Mouse (Mus musculus) MEL (cell line): ENCODE data around the gene Cyp4a31. TPM values are rescaled to one million over a fixed set of nuclear protein-coding genes. Genes with fewer than 3 reads are reported as not detected.

ENCODE experiments used
- DNase-seq: peaks from one replicate; pipeline ENCODE4 v3.0.0; 2011; ENCODE audit warnings: low read depth, low spot score
- H3K27ac ChIP-seq: 2 replicates; pipeline ENCODE4 v1.5.1; 2012; ENCODE audit warnings: low read depth, mild to moderate bottlenecking, control low read depth, low read length, moderate library complexity; ENCODE audit not compliant: control insufficient read depth
- H3K27me3 ChIP-seq, 2 experiments: fragments of 150-350 bp in 1 of 2; sonication (generic) in 1 of 2; 2 replicates each; pipeline ENCODE4 v1.6.1; 2012; ENCODE audit warnings: low read length in 2 of 2, mild to moderate bottlenecking in 2 of 2, improper control_type of control experiment in 1 of 2, moderate library complexity in 1 of 2; ENCODE audit not compliant: insufficient read depth in 2 of 2, control insufficient read depth in 1 of 2
- H3K36me3 ChIP-seq, 2 experiments: 2 replicates each; pipeline ENCODE4 v1.6.1; 2012 to 2014; ENCODE audit warnings: low read length in 2 of 2, improper control_type of control experiment in 1 of 2, inconsistent platforms in 1 of 2, mild to moderate bottlenecking in 1 of 2; ENCODE audit not compliant: insufficient read depth in 2 of 2, control insufficient read depth in 1 of 2
- H3K4me1 ChIP-seq, 2 experiments: fragments of 150-350 bp in 1 of 2; sonication (generic) in 1 of 2; 2 replicates each; pipeline ENCODE4 v1.6.1; 2012; ENCODE audit warnings: low read length in 2 of 2, improper control_type of control experiment in 1 of 2, mild to moderate bottlenecking in 1 of 2; ENCODE audit not compliant: insufficient read depth in 2 of 2, control insufficient read depth in 1 of 2
- H3K4me3 ChIP-seq, 2 experiments: fragments of 150-350 bp in 1 of 2; sonication (generic) in 1 of 2; 2 replicates each; pipeline ENCODE4 v1.5.1; 2012; ENCODE audit warnings: low read depth in 2 of 2, low read length in 2 of 2, mild to moderate bottlenecking in 2 of 2, moderate library complexity in 2 of 2, control low read depth in 1 of 2, improper control_type of control experiment in 1 of 2; ENCODE audit not compliant: control insufficient read depth in 1 of 2, insufficient read depth in 1 of 2
- H3K79me2 ChIP-seq: 2 replicates; pipeline ENCODE4 v1.6.1; 2012; ENCODE audit warnings: mild to moderate bottlenecking, low read length, moderate library complexity; ENCODE audit not compliant: control insufficient read depth, poor library complexity, insufficient read depth
- H3K9ac ChIP-seq: 2 replicates; pipeline ENCODE4 v1.6.1; 2012; ENCODE audit warnings: low read depth, mild to moderate bottlenecking, control low read depth, low read length, moderate library complexity; ENCODE audit not compliant: control insufficient read depth, poor library complexity, severe bottlenecking
- H3K9me3 ChIP-seq: fragments of 150-350 bp; sonication (generic); replicated peaks from 2 replicates; pipeline ENCODE4 v1.6.1; 2012; ENCODE audit warnings: mild to moderate bottlenecking, low read length, improper control_type of control experiment, moderate library complexity; ENCODE audit not compliant: insufficient read depth
- BHLHE40 ChIP-seq: IDR thresholded peaks from 2 replicates; pipeline ENCODE4 v1.6.1; 2012; ENCODE audit warnings: low read depth, mild to moderate bottlenecking, inconsistent platforms, low read length, improper control_type of control experiment, borderline replicate concordance
- CHD1 ChIP-seq: IDR thresholded peaks from 2 replicates; pipeline ENCODE4 v1.6.1; 2012; ENCODE audit warnings: low read depth, mild to moderate bottlenecking, inconsistent platforms, low read length, improper control_type of control experiment
- CHD2 ChIP-seq: IDR thresholded peaks from 2 replicates; pipeline ENCODE4 v1.6.1; 2011; ENCODE audit warnings: low read length, improper control_type of control experiment
- E2F4 ChIP-seq: IDR thresholded peaks from 2 replicates; pipeline ENCODE4 v1.6.1; 2011; ENCODE audit warnings: low read depth, low read length, improper control_type of control experiment, borderline replicate concordance
- ELF1 ChIP-seq: IDR thresholded peaks from 2 replicates; pipeline ENCODE4 v1.6.1; 2014; ENCODE audit warnings: low read depth, mild to moderate bottlenecking, inconsistent platforms, low read length, improper control_type of control experiment, moderate library complexity
- EP300 ChIP-seq, 2 experiments: IDR thresholded peaks; 2 replicates each; pipeline ENCODE4 v1.6.1; 2011; ENCODE audit warnings: improper control_type of control experiment in 2 of 2, low read length in 2 of 2, low read depth in 1 of 2, mild to moderate bottlenecking in 1 of 2
- GABPA ChIP-seq: IDR thresholded peaks from 2 replicates; pipeline ENCODE4 v1.6.1; 2012; ENCODE audit warnings: low read depth, mild to moderate bottlenecking, inconsistent platforms, low read length, improper control_type of control experiment, moderate library complexity
- GATA1 ChIP-seq: IDR thresholded peaks from 2 replicates; pipeline ENCODE4 v1.6.1; 2011; ENCODE audit warnings: low read depth, low read length, improper control_type of control experiment
- HCFC1 ChIP-seq: IDR thresholded peaks from 2 replicates; pipeline ENCODE4 v1.6.1; 2012; ENCODE audit warnings: low read depth, mild to moderate bottlenecking, inconsistent platforms, low read length, improper control_type of control experiment, moderate library complexity
- MAFK ChIP-seq: IDR thresholded peaks from 2 replicates; pipeline ENCODE4 v1.6.1; 2011; ENCODE audit warnings: low read depth, mild to moderate bottlenecking, low read length, improper control_type of control experiment, borderline replicate concordance
- MAX ChIP-seq: IDR thresholded peaks from 2 replicates; pipeline ENCODE4 v1.6.1; 2011; ENCODE audit warnings: low read length, improper control_type of control experiment
- MEF2A ChIP-seq: IDR thresholded peaks from 2 replicates; pipeline ENCODE4 v1.6.1; 2014; ENCODE audit warnings: low read depth, mild to moderate bottlenecking, inconsistent platforms, low read length, improper control_type of control experiment; ENCODE audit not compliant: poor library complexity, insufficient replicate concordance, severe bottlenecking; ENCODE audit errors: extremely low read depth
- MXI1 ChIP-seq: IDR thresholded peaks from 2 replicates; pipeline ENCODE4 v1.6.1; 2011; ENCODE audit warnings: mild to moderate bottlenecking, low read depth, low read length, improper control_type of control experiment
- MYC ChIP-seq: IDR thresholded peaks from 2 replicates; pipeline ENCODE4 v1.6.1; 2011; ENCODE audit warnings: low read depth, mild to moderate bottlenecking, low read length, improper control_type of control experiment, moderate library complexity
- NELFE ChIP-seq: IDR thresholded peaks from 2 replicates; pipeline ENCODE4 v1.6.1; 2011; ENCODE audit warnings: low read depth, low read length, improper control_type of control experiment
- POLR2A ChIP-seq, 2 experiments: IDR thresholded peaks; 2 replicates each; pipeline ENCODE4 v1.6.1; 2011 to 2012; ENCODE audit warnings: low read length in 2 of 2, mild to moderate bottlenecking in 2 of 2, control low read depth in 1 of 2, improper control_type of control experiment in 1 of 2, low read depth in 1 of 2, moderate library complexity in 1 of 2; ENCODE audit not compliant: control insufficient read depth in 1 of 2, insufficient read depth in 1 of 2, poor library complexity in 1 of 2
- RAD21 ChIP-seq: IDR thresholded peaks from 2 replicates; pipeline ENCODE4 v1.6.1; 2011; ENCODE audit warnings: mild to moderate bottlenecking, low read depth, low read length, improper control_type of control experiment
- RCOR1 ChIP-seq: IDR thresholded peaks from 2 replicates; pipeline ENCODE4 v1.6.1; 2012; ENCODE audit warnings: low read depth, mild to moderate bottlenecking, inconsistent platforms, low read length, improper control_type of control experiment
- SIN3A ChIP-seq: IDR thresholded peaks from 2 replicates; pipeline ENCODE4 v1.6.1; 2012; ENCODE audit warnings: low read length, improper control_type of control experiment, inconsistent platforms
- SMC3 ChIP-seq: IDR thresholded peaks from 2 replicates; pipeline ENCODE4 v1.6.1; 2011; ENCODE audit warnings: low read depth, low read length, improper control_type of control experiment
- TAL1 ChIP-seq: IDR thresholded peaks from 2 replicates; pipeline ENCODE4 v1.6.1; 2012; ENCODE audit warnings: mild to moderate bottlenecking, inconsistent platforms, low read length, moderate library complexity, mixed read lengths
- TBP ChIP-seq: IDR thresholded peaks from 2 replicates; pipeline ENCODE4 v1.8.0; 2011; ENCODE audit warnings: low read depth, low read length, improper control_type of control experiment
- UBTF ChIP-seq: IDR thresholded peaks from 2 replicates; pipeline ENCODE4 v1.6.1; 2012; ENCODE audit warnings: low read depth, mild to moderate bottlenecking, inconsistent platforms, low read length, improper control_type of control experiment, moderate library complexity, borderline replicate concordance; ENCODE audit not compliant: insufficient read depth
- USF1 ChIP-seq: IDR thresholded peaks from 2 replicates; pipeline ENCODE4 v1.6.1; 2014; ENCODE audit warnings: low read depth, mild to moderate bottlenecking, inconsistent platforms, low read length, improper control_type of control experiment, moderate library complexity
- USF2 ChIP-seq, 2 experiments: IDR thresholded peaks; 2 replicates each; pipeline ENCODE4 v1.6.1; 2011 to 2012; ENCODE audit warnings: improper control_type of control experiment in 2 of 2, low read length in 2 of 2, borderline replicate concordance in 1 of 2, inconsistent platforms in 1 of 2, low read depth in 1 of 2, mild to moderate bottlenecking in 1 of 2; ENCODE audit not compliant: insufficient read depth in 1 of 2
- polyA plus RNA-seq, 2 experiments: library from polyadenylated mRNA; stranded (reverse) in 1 of 2; unstranded in 1 of 2; fragments of >175 nt in 1 of 2; fragments of >200 nt in 1 of 2; gene quantifications; 2 replicates each; pipeline versions ENCODE4 v1.2.1 to v1.2.4; 2012; ENCODE audit warnings: low replicate concordance in 2 of 2, low read depth in 1 of 2; ENCODE audit not compliant: insufficient read length in 2 of 2, insufficient read depth in 1 of 2, missing spikeins in 1 of 2
- total RNA-seq: library from RNA; depleted of rRNA; stranded (reverse); fragments of 300-350 nt; gene quantifications from 2 replicates; pipeline ENCODE4 v1.2.3, GENCODE M21; 2012

The Cyp4a31 gene
- total and polyA plus RNA-seq, 3 experiments, result not detected

GRCm38 (mm10) chr4:115575255-115575654 lies 11.8 kb downstream of the Cyp4a31 start:
- no peaks in the 10 kb centered on the region for H3K36me3 ChIP-seq

GRCm38 (mm10) chr4:115575776-115576175 lies 12.3 kb downstream of the Cyp4a31 start:
- H3K36me3 ChIP-seq, result no peaks in the 10 kb centered on the region
- H3K27me3 ChIP-seq, result no peaks in the 10 kb centered on the region
- H3K4me1 ChIP-seq, result no peaks in the 10 kb centered on the region
- no peak for DNase-seq
- no peaks in the 10 kb centered on the region for H3K79me2 ChIP-seq
- no peak for TF ChIP-seq GABPA
- no peak for TF ChIP-seq CHD1
- TF ChIP-seq MEF2A, result no peak
- TF ChIP-seq GATA1, result no peak
- TF ChIP-seq HCFC1, result no peak
- no peak for TF ChIP-seq RCOR1
- TF ChIP-seq SMC3, result no peak
- TF ChIP-seq TBP, result no peak
- no peak for TF ChIP-seq RAD21
- H3K9ac ChIP-seq, result no peak overlapping the region
- H3K9me3 ChIP-seq, result no peaks in the 10 kb centered on the region
- no peak overlapping the region for H3K4me3 ChIP-seq
- no peak overlapping the region for H3K27ac ChIP-seq

More at GRCm38 (mm10) chr4:115575255-115575654, 11.8 kb downstream of the Cyp4a31 start:
- Histone ChIP-seq H3K4me1 (no peaks in the 10 kb centered on the region), H3K27ac (no peak overlapping the region), H3K27me3 (no peaks in the 10 kb centered on the region), H3K79me2 (no peaks in the 10 kb centered on the region), H3K9ac (no peak overlapping the region), H3K9me3 (no peaks in the 10 kb centered on the region), H3K4me3 (no peak overlapping the region)
- TF ChIP-seq MAX (no peak), RAD21 (no peak), USF1 (no peak), GABPA (no peak), MYC (no peak), POLR2A (IDR thresholded peaks at IDR 0.05; ENCODE audit: control insufficient read depth in 1 of 2, insufficient read depth in 1 of 2, low read depth in 1 of 2, low read length in 2 of 2, poor library complexity in 1 of 2) (no peak), HCFC1 (no peak)
- no peak for DNase-seq

- Histone ChIP-seq H3K9me3 (no peaks in the 10 kb centered on the region), H3K27ac (peak overlapping the region; percentile 8; the same call in 1 of the 2 replicates), H3K9ac (no peak overlapping the region), H3K27me3 (no peaks in the 10 kb centered on the region), H3K4me3 (no peak overlapping the region), H3K4me1 (peaks cover 0 to 9% of the 10 kb centered on the region in 2 experiments; a peak in 2 of 4 replicates), H3K79me2 (no peaks in the 10 kb centered on the region), H3K36me3 (peaks cover 0 to 14% of the 10 kb centered on the region in 2 experiments; a peak in 2 of 4 replicates)
- peak; percentile 90 for DNase-seq
- TF ChIP-seq GABPA, result no peak
- TF ChIP-seq MAFK, result peak; percentile 78; the same call in 1 of the 2 replicates
- TF ChIP-seq MEF2A, result no peak
- TF ChIP-seq CHD2, result no peak
- TF ChIP-seq SIN3A, result peak; percentile 70
- 0 out of 2 replicates have a peak, but pooled peaks have one; percentile 26 for TF ChIP-seq HCFC1
- TF ChIP-seq E2F4, result no peak
- TF ChIP-seq ELF1, result peak; percentile 44; the same call in 1 of the 2 replicates
- TF ChIP-seq NELFE, result no peak
- peak; percentile 68; the same call in 1 of the 2 replicates for TF ChIP-seq BHLHE40
- no peak for TF ChIP-seq USF2 (IDR thresholded peaks at IDR 0.05; ENCODE audit: borderline replicate concordance in 1 of 2, insufficient read depth in 1 of 2, low read depth in 1 of 2, low read length in 2 of 2)
- TF ChIP-seq EP300 (IDR thresholded peaks at IDR 0.05; ENCODE audit: low read depth in 1 of 2, low read length in 2 of 2), result peak; percentile 99
- TF ChIP-seq MYC, result no peak
- TF ChIP-seq TAL1, result peak; percentile 98
- TF ChIP-seq MXI1, result no peak
- no peak for TF ChIP-seq CHD1
- TF ChIP-seq UBTF, result no peak
- peak; percentile 99 for TF ChIP-seq GATA1
These were observed 19.6 kb downstream of the Cyp4a31 start for GRCm38 (mm10) chr4:115583036-115583435.
